Mouse (Mus musculus): ENCODE data around the gene Elane. TPM values are rescaled to one million over a fixed set of nuclear protein-coding genes. Genes with fewer than 3 reads are reported as not detected.

The Elane gene
- polyA plus RNA-seq, 1 experiment from 2014 or later, result 0.33 TPM

DNA sequence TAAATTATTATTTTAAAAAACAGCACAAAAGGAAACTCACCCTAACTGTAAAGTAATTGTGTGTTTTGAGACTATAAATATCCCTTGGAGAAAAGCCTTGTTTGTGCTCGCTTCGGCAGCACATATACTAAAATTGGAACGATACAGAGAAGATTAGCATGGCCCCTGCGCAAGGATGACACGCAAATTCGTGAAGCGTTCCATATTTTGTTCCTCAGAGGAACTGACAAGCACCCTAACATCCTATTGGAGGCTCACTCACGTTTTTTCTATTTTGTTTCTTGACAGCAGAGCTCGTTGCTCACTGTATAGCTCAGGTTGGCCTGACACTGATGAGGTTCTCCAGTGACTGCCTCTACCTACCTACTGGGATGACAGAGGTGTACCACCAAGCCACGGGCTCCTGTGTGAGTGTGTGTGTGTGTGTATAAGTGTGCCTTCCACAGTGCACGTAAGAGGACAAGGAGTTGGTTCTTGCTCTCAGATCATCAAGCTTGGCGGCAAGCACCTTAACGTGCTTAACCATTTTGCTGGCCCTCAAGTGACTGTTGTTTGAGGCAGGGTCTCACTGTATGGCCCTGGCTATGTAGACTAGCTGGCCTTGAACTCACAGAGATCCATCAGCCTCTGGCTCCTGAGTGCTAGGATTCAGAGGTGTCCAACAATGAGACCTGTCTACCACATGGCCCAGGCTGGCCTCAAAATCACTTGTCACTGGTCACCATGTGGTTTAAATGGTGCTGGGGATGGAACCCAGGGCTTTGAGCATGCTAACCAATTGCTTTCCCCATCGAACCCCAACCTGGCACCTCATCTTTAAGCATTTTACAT lies 23.3 kb downstream of the Elane start:
- Histone ChIP-seq H3K4me1 (peaks cover 10% of the 10 kb centered on the region), H3K36me3 (peaks cover 49% of the 10 kb centered on the region), H3K9me3 (no peaks in the 10 kb centered on the region), H3K27me3 (no peaks in the 10 kb centered on the region), H3K4me2 (replicated peaks) (peak overlapping the region; percentile 32), H3K9ac (peak overlapping the region; percentile 10; the same call in 1 of the 2 replicates), H3K4me3 (peak overlapping the region; percentile 13; the same call in 1 of the 2 replicates), H3K27ac (peak overlapping the region; percentile 73)
- no peak for ATAC-seq (ENCODE audit: insufficient number of reproducible peaks, insufficient read depth, low FRiP score, low TSS enrichment)
- WGBS, result 24% methylated on average over 14 of the region's 14 CpGs

DNA sequence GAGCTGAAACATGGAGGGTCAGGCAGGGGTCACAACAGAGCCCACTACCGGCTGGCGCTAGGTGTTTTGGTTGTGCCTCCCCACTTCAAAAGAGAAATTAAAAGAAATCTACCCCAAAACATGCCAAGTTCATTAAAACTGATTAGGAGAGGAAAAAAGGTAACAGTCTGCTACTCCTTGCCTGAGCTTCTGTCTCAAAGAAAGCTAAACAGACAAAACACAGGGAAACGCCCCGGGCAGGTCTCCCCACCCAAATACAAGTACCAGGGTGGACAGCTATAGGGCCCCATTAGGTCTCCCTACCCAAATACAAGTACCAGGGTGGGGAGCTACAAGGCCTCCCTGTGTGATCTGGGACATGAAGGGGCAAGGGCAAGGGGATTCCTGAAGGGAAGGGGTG lies 24.5 kb downstream of the Elane start, which contains the start of gene Gm26602:
Gene Gm26602, plus strand, starts transcription at position 301 of the 400 bp plus-strand sequence.
- no peaks in the 10 kb centered on the region for H3K9me3 ChIP-seq
- no peak within 1 kb of the TSS for H3K4me3 ChIP-seq
- H3K27me3 ChIP-seq, result no peaks in the 10 kb centered on the region
- peaks cover 39% of the 10 kb centered on the region for H3K36me3 ChIP-seq
- ATAC-seq (ENCODE audit: insufficient number of reproducible peaks, insufficient read depth, low FRiP score, low TSS enrichment), result no peak
- H3K4me1 ChIP-seq, result peaks cover 23% of the 10 kb centered on the region
- peak within 1 kb of the TSS; percentile 73; the same call in 1 of the 2 replicates for H3K27ac ChIP-seq
- WGBS, result 89% methylated on average over 4 of the region's 4 CpGs
- H3K4me2 ChIP-seq (replicated peaks), result no peak within 1 kb of the TSS
- H3K9ac ChIP-seq, result peak within 1 kb of the TSS; percentile 10; the same call in 1 of the 2 replicates

DNA sequence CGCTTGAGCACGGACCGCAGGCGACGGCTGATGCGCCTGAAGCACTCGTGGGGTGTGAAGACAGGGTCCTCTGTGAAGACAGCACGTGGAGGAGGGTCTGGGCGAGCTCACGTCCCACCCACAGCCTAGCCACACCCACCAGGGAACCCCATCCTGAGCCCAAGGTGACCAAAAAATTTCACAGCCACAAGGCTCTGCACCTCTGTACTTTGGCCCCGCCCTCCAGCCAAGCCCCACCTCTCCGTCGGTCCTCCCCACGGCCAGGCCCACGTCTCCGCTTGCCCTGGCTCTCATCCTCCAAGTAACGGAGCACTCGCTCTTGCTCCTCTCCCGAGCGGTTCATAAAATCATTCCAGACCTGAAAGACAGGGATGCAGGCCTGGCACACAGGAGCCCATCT lies 26.4 kb downstream of the Elane start:
- no peak overlapping the region for H3K27ac ChIP-seq
- 61% methylated on average over 20 of the region's 20 CpGs for WGBS
- no peaks in the 10 kb centered on the region for H3K9me3 ChIP-seq
- H3K4me2 ChIP-seq (replicated peaks), result no peak overlapping the region
- H3K4me3 ChIP-seq, result no peak overlapping the region
- peaks cover 31% of the 10 kb centered on the region for H3K4me1 ChIP-seq
- peaks cover 3% of the 10 kb centered on the region for H3K27me3 ChIP-seq
- peaks cover 25% of the 10 kb centered on the region for H3K36me3 ChIP-seq
- no peak overlapping the region for H3K9ac ChIP-seq
- ATAC-seq (ENCODE audit: insufficient number of reproducible peaks, insufficient read depth, low FRiP score, low TSS enrichment), result no peak

DNA sequence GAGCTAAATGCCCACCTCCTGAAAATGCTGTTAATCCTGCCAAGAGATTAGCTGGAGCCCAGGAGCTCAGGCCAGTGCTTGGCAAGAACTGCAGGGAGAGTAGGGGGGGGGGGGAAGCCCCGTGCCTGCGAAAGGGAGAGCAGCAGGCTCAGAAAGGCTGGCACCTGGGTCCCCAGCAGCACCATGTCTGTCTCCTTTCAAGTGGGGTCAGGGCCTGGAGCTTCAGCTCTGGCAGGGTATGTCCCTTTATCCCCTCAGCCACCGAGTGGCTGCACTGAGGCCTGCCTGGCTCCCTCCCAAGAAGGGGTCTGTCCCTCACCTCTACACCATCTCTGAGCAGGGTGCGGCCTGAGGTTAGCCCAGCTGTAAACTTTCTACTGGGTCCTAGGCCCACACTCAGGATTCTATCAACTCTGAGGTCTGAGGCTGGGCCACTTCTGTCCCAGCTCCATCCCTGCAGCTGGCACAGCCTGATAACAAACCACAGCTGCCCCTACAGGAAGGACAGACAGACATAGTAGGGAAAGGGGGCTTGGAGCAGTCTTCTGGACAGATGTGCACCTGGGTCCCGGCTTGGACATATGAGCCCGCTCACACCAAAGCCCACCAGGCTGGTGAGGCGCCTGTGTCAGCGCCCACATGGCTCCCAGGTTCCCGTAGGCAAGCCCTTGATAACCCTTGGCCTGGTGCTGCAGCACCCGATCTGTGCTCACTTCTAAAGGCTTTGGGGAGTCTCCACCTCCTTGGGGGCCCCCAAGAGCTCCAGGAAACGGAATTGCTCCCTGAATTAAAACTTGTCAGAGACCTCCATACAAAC lies 28.3 kb downstream of the Elane start:
- H3K9me3 ChIP-seq, result no peaks in the 10 kb centered on the region
- 73% methylated on average over 10 of the region's 11 CpGs for WGBS
- H3K9ac ChIP-seq, result peak overlapping the region; percentile 27; the same call in 1 of the 2 replicates
- peaks cover 40% of the 10 kb centered on the region for H3K4me1 ChIP-seq
- peaks cover 22% of the 10 kb centered on the region for H3K27me3 ChIP-seq
- H3K4me3 ChIP-seq, result no peak overlapping the region
- no peak overlapping the region for H3K27ac ChIP-seq
- H3K36me3 ChIP-seq, result peaks cover 25% of the 10 kb centered on the region
- ATAC-seq (ENCODE audit: insufficient number of reproducible peaks, insufficient read depth, low FRiP score, low TSS enrichment), result no peak
- H3K4me2 ChIP-seq (replicated peaks), result no peak overlapping the region

DNA sequence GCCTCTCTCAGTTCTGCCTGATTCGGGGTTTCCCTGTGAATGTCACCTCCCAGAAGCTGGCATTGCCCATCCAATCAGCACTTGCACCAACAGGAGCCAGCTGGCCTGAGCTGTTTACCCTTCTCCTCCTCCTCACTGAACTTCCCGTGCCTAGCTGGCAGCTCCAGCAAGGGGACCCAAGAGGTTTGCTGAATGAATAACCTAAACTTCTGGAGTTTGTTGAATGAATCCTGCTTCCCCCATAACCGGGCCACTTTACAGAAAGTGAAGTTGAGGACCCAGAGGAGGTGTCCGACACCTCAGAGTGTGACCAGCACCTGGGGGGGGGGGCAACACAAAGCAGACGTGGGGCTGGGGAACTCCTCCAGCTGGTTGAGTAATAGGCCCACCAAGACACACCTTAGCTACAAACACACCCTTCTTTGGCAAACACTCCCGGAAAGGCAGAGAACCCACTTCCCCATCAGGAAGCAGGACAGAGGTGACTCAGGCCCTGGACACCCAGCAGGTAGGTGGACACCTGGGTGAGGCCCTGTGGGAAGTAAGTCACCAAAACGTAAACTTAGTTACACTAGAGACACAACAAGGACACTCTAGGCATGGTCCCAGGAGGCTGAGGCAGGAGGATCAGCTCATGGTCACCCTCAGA lies 29.0 kb downstream of the Elane start:
- no peak for ATAC-seq (ENCODE audit: insufficient number of reproducible peaks, insufficient read depth, low FRiP score, low TSS enrichment)
- Histone ChIP-seq H3K4me3 (no peak overlapping the region), H3K9me3 (no peaks in the 10 kb centered on the region), H3K27me3 (peaks cover 30% of the 10 kb centered on the region), H3K27ac (no peak overlapping the region), H3K4me2 (replicated peaks) (0 out of 2 replicates have a peak overlapping the region, but pooled peaks have one; percentile 18), H3K4me1 (peaks cover 41% of the 10 kb centered on the region), H3K36me3 (peaks cover 25% of the 10 kb centered on the region), H3K9ac (peak overlapping the region; percentile 27; the same call in 1 of the 2 replicates)
- WGBS, result 77% methylated on average over 7 of the region's 7 CpGs

DNA sequence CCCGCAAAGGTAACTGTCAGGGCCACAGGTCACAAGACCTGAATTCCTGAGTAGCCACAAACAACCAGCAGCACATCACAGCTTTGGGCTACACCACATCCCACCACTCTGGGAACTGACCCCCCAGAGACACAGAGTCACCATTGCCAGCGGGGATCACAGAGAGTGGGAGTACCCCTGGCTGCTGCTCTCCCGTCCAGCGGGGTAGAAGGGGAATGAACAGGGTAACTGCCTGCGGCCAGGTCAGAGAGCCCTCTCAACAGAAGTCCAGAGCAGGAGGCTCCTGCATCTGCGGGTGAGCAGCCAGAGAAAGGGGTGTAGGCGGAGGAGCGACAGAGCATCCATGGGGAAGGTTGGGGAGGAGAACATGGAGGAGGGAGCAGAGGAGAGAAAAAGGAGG lies 30.0 kb downstream of the Elane start:
- no peaks in the 10 kb centered on the region for H3K9me3 ChIP-seq
- H3K27me3 ChIP-seq, result peaks cover 40% of the 10 kb centered on the region
- peaks cover 17% of the 10 kb centered on the region for H3K36me3 ChIP-seq
- peak overlapping the region; percentile 77 for H3K4me3 ChIP-seq
- H3K4me1 ChIP-seq, result peaks cover 51% of the 10 kb centered on the region
- WGBS, result 8% methylated on average over 8 of the region's 8 CpGs
- peak overlapping the region; percentile 90 for H3K4me2 ChIP-seq (replicated peaks)
- peak overlapping the region; percentile 67; the same call in 1 of the 2 replicates for H3K27ac ChIP-seq
- peak overlapping the region; percentile 95 for H3K9ac ChIP-seq
- ATAC-seq (ENCODE audit: insufficient number of reproducible peaks, insufficient read depth, low FRiP score, low TSS enrichment), result no peak

DNA sequence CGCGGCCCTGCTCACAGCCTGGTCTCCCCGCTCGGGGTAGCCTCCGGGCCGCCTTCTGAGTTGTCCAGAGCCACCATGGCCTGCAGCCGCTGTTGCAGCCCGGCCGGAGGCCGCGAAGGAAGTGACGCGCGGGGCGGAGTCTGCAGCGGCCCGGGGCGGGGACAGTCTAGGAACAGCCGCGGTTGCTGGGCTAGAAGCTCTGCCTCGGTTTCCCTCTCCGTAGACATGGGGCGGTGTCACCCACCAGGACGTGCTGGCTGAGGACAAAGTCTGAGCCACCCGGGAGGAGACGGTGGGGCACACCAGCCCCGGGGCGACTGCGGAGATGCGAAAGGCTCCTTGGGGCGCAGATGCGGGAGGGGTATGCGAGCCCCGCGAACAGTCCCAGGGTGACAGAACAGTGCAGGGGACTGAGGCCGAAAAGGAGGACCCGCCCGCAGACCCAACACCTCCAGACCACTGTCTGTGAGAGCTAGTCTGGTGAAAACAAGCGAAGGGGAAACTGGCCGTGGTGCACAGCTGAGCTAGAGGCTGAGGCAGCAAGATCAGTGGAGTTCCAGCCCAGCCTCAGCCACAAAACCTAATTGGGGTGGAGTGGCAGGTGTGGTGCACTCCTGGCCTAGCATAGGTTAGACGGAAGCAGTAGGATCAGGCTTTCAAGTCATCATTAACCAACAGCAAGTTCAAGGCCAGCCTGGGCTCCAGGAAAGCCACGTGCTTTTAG lies 30.9 kb downstream of the Elane start, which contains the start of gene Kiss1r:
Gene Kiss1r, plus strand, starts transcription at position 164 of the 724 bp plus-strand sequence.
- peak; percentile 79 for ATAC-seq (ENCODE audit: insufficient number of reproducible peaks, insufficient read depth, low FRiP score, low TSS enrichment)
- WGBS, result 2% methylated on average over 42 of the region's 42 CpGs
- peaks cover 58% of the 10 kb centered on the region for H3K4me1 ChIP-seq
- H3K9ac ChIP-seq, result peak within 1 kb of the TSS; percentile 95
- peak within 1 kb of the TSS; percentile 67 for H3K27ac ChIP-seq
- H3K27me3 ChIP-seq, result peaks cover 49% of the 10 kb centered on the region
- no peaks in the 10 kb centered on the region for H3K9me3 ChIP-seq
- H3K4me2 ChIP-seq (replicated peaks), result peak within 1 kb of the TSS; percentile 90
- peaks cover 8% of the 10 kb centered on the region for H3K36me3 ChIP-seq
- H3K4me3 ChIP-seq, result peak within 1 kb of the TSS; percentile 77

DNA sequence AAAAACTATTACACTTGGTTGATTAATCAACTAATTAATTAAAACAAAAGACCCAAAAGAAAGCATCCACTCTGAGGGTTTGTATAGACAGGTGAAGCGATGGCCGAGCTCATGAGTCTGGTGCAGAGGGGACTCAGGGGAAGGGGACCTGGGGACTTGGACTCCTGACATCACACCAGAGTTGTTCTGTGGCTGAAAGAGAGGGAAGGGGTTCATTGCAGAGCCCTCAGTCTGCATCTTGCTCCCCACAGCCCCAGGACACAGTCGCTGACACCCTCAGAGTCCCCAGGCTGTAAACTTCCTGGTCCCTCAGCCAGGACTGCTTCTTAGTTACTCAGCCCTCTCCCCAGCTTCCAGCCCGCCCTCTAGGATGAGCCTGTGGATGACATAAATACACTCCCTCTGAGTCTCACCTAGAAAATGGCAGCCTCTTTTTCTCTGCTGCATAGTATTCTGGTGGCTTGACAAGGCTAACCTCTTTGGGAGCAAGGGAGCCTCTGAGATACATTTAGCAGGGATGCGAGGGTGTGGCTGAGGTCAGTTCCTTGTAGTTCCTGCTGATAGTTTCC lies 31.6 kb downstream of the Elane start:
- peaks cover 2% of the 10 kb centered on the region; the same call in 1 of the 2 replicates for H3K36me3 ChIP-seq
- peaks cover 55% of the 10 kb centered on the region for H3K27me3 ChIP-seq
- no peaks in the 10 kb centered on the region for H3K9me3 ChIP-seq
- H3K4me1 ChIP-seq, result peaks cover 58% of the 10 kb centered on the region
- 65% methylated on average over 5 of the region's 5 CpGs for WGBS
- peak overlapping the region; percentile 77 for H3K4me3 ChIP-seq
- no peak overlapping the region for H3K9ac ChIP-seq
- no peak for ATAC-seq (ENCODE audit: insufficient number of reproducible peaks, insufficient read depth, low FRiP score, low TSS enrichment)
- H3K4me2 ChIP-seq (replicated peaks), result peak overlapping the region; percentile 90; the same call in 1 of the 2 replicates
- no peak overlapping the region for H3K27ac ChIP-seq

DNA sequence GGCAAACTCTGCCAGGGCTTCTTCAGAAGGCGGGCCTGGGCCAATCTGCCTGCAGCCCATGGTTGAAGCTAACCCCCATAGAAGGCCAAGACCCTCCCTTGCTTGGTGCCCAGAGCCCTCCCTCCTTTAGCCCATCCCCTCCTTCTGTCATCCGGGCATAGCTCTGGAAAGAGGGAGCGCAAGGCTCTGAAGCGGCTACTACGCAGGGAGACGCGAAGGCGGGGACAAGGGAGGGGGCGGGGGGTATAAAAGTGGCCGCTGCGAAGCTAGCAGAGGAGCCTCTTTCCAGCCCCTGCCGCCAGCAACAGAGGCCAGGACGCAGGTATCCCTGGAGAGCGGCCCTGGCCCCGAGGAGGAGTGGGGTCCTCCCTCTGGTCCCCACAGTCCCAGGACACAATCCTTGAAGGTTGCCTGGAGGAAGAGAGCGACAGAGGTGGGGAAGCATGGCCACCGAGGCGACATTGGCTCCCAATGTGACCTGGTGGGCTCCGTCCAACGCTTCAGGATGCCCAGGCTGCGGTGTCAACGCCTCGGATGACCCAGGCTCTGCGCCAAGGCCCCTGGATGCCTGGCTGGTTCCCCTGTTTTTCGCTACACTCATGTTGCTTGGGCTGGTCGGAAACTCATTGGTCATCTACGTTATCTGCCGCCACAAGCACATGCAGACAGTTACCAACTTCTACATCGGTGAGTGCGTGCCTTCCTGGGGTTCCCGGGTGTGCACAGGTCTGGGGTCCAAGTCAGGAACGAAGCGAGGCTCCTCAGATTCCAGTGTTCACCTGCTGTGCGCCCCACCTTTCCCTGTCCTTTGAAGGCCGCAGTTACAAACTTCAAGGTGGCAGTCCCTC lies 32.4 kb downstream of the Elane start:
- Histone ChIP-seq H3K27ac (no peak overlapping the region), H3K4me2 (replicated peaks) (peak overlapping the region; percentile 35), H3K9ac (0 out of 2 replicates have a peak overlapping the region, but pooled peaks have one; percentile 11), H3K27me3 (peaks cover 64% of the 10 kb centered on the region), H3K4me3 (peak overlapping the region; percentile 11), H3K4me1 (peaks cover 58% of the 10 kb centered on the region), H3K9me3 (no peaks in the 10 kb centered on the region), H3K36me3 (no peaks in the 10 kb centered on the region)
- ATAC-seq (ENCODE audit: insufficient number of reproducible peaks, insufficient read depth, low FRiP score, low TSS enrichment), result no peak
- WGBS, result 7% methylated on average over 35 of the region's 35 CpGs
